In genomic region chr13:93593040-93593699, GRCm38 (mm10) we compare ENCODE assay signal across 26 mouse cellular contexts. TPM values are rescaled to one million over a fixed set of nuclear protein-coding genes. Genes with fewer than 3 reads are reported as not detected.
DNase-seq lines count a peak whose midpoint lies in the region; ATAC-seq and TF ChIP-seq lines count a peak whose summit lies in the region.
"Had no signal": no experiment of that assay in that cellular context is flagged by ENCODE, and none has a peak within 500 bp of the region (broad histone marks: within the 10 kb centered on the region; RNA-seq: fewer than 3 reads in every experiment).

No protein-coding gene starts in this region.

- 53% methylated on average over 2 of the region's 2 CpGs for WGBS in intestine, postnatal 0 days
- WGBS in intestine, embryonic 16.5 days, result 72% methylated on average over 2 of the region's 2 CpGs

- no peak overlapping the region for H3K27ac ChIP-seq in intestine, postnatal 0 days (ENCODE audit: low read depth, low read length)
- no peak overlapping the region for H3K27ac ChIP-seq in intestine, embryonic 16.5 days (ENCODE audit: low read length)
- H3K27ac ChIP-seq: embryonic facial prominence, embryonic 10.5 days; gastrocnemius, adult 2 months; heart, embryonic 15.5 days; hindbrain, embryonic 14.5 days; left cerebral cortex, adult 2 months; limb, embryonic 12.5 days; liver, embryonic 15.5 days; midbrain, embryonic 13.5 days had no signal

- no peaks in the 10 kb centered on the region for H3K36me3 ChIP-seq in intestine, postnatal 0 days (ENCODE audit: control insufficient read depth, insufficient read depth)
- H3K36me3 ChIP-seq in intestine, embryonic 16.5 days (ENCODE audit: control insufficient read depth, insufficient read depth, low read length), result no peaks in the 10 kb centered on the region
- H3K36me3 ChIP-seq: embryonic facial prominence, embryonic 10.5 days; heart, embryonic 15.5 days; limb, embryonic 12.5 days; liver, embryonic 15.5 days; midbrain, embryonic 13.5 days had no signal

- no peak overlapping the region for H3K4me3 ChIP-seq in intestine, postnatal 0 days (ENCODE audit: low read depth, low read length)
- H3K4me3 ChIP-seq in intestine, embryonic 16.5 days (ENCODE audit: low read length), result no peak overlapping the region
- H3K4me3 ChIP-seq: embryonic facial prominence, embryonic 10.5 days; erythroblast, embryonic 14.5 days; gastrocnemius, adult 2 months; heart, embryonic 15.5 days; left cerebral cortex, adult 2 months; limb, embryonic 12.5 days; liver, embryonic 15.5 days; midbrain, embryonic 13.5 days had no signal

- H3K4me1 ChIP-seq in intestine, postnatal 0 days (replicated peaks; ENCODE audit: control insufficient read depth, insufficient read depth, low read length), result no peaks in the 10 kb centered on the region
- no peaks in the 10 kb centered on the region for H3K4me1 ChIP-seq in intestine, embryonic 16.5 days (ENCODE audit: control insufficient read depth, insufficient read depth, low read length)
- H3K4me1 ChIP-seq: embryonic facial prominence, embryonic 10.5 days; heart, embryonic 15.5 days; limb, embryonic 12.5 days; liver, embryonic 15.5 days; midbrain, embryonic 13.5 days had no signal

- H3K27me3 ChIP-seq in intestine, postnatal 0 days (replicated peaks; ENCODE audit: control insufficient read depth, insufficient read depth, low read length), result no peaks in the 10 kb centered on the region
- H3K27me3 ChIP-seq in intestine, embryonic 16.5 days (replicated peaks; ENCODE audit: control insufficient read depth, insufficient read depth, low read length), result no peaks in the 10 kb centered on the region
- H3K27me3 ChIP-seq: heart, embryonic 15.5 days; limb, embryonic 12.5 days; liver, embryonic 15.5 days; midbrain, embryonic 13.5 days had no signal

- H3K9ac ChIP-seq in intestine, postnatal 0 days (ENCODE audit: low read depth, low read length), result no peak overlapping the region
- no peak overlapping the region for H3K9ac ChIP-seq in intestine, embryonic 16.5 days (ENCODE audit: low read depth, low read length)
- H3K9ac ChIP-seq: heart, embryonic 15.5 days; hindbrain, embryonic 14.5 days; limb, embryonic 12.5 days; liver, embryonic 15.5 days; midbrain, embryonic 13.5 days had no signal

- peak; percentile 33 to 57 for DNase-seq in thymus, postnatal 36 days
- no peak for DNase-seq in adrenal gland, adult 18-20 months (ENCODE audit: low spot score in 2 of 2)
- DNase-seq in layer of hippocampus, postnatal 36 days, result no peak
- DNase-seq in kidney, postnatal 10 days, result no peak
- DNase-seq: adrenal gland, adult 8-10 months; cerebellum, postnatal 14 days; gastrocnemius, adult 2 months; heart, adult 18-20 months; kidney, adult 2 months; kidney, postnatal 36 days; lung, postnatal 10 days; right cerebral cortex, postnatal 14 days had no signal

- no peak overlapping the region for H3K4me2 ChIP-seq in intestine, postnatal 0 days (replicated peaks; ENCODE audit: low read depth)
- H3K4me2 ChIP-seq in intestine, embryonic 16.5 days (ENCODE audit: low read depth, low read length), result no peak overlapping the region
- H3K4me2 ChIP-seq: heart, embryonic 15.5 days; hindbrain, embryonic 14.5 days; limb, embryonic 12.5 days; liver, embryonic 15.5 days; midbrain, embryonic 13.5 days had no signal

- TF ChIP-seq CTCF in intestine, postnatal 0 days (IDR thresholded peaks at IDR 0.05; ENCODE audit: low read depth), result no peak

- peak; percentile 69 for ATAC-seq in intestine, postnatal 0 days
- no peak for ATAC-seq in intestine, embryonic 16.5 days
- ATAC-seq in common myeloid progenitor, adult 5-6 weeks (replicated peaks; ENCODE audit: low read depth, poor library complexity, severe bottlenecking), result peak; percentile 88
- ATAC-seq in neutrophil, adult 5-6 weeks (ENCODE audit: extremely low read depth, insufficient number of reproducible peaks, low FRiP score, poor library complexity, severe bottlenecking), result peak; percentile 61; the same call in 1 of the 2 replicates
- ATAC-seq: forebrain, embryonic 16.5 days; midbrain, embryonic 13.5 days had no signal

- no peaks in the 10 kb centered on the region for H3K9me3 ChIP-seq in intestine, postnatal 0 days (ENCODE audit: control insufficient read depth)
- no peaks in the 10 kb centered on the region for H3K9me3 ChIP-seq in intestine, embryonic 16.5 days (ENCODE audit: control insufficient read depth, low read length)
- H3K9me3 ChIP-seq: embryonic facial prominence, embryonic 10.5 days; heart, embryonic 15.5 days; limb, embryonic 12.5 days; liver, embryonic 15.5 days; midbrain, embryonic 13.5 days had no signal

RNA-seq across cellular contexts. Expression of gene Bhmt, which starts 44.6 kb away (rescaled TPM):
- 0.05 and 0.09 TPM in 2 replicates for polyA plus RNA-seq in intestine, postnatal 0 days (2015; fragmentation: Nextera tagmentation; extraction: Ambion mirVana)
- 0.59 and 1.8 TPM in 2 replicates for polyA plus RNA-seq in intestine, embryonic 16.5 days (2015; fragmentation: Nextera tagmentation; extraction: Ambion mirVana)
- not detected in 2 replicates for total RNA-seq in common myeloid progenitor, adult 5-6 weeks (2017)
- total RNA-seq in neutrophil, adult 5-6 weeks (2017), result not detected in 2 replicates
- 10 to 100 TPM in 1 of 2 experiments, under 1 TPM in 1; 0.32 to 10.5 TPM for total RNA-seq in adrenal gland, adult 18-20 months (2021)
- not detected for total RNA-seq in layer of hippocampus, postnatal 36 days (2021)
- total RNA-seq: gastrocnemius, adult 2 months; heart, adult 18-20 months; left cerebral cortex, adult 2 months had no signal
- polyA plus RNA-seq: embryonic facial prominence, embryonic 10.5 days; forebrain, embryonic 16.5 days; limb, embryonic 12.5 days; neural tube, embryonic 11.5 days had no signal

Comparison
In these comparisons a context has a peak if more than half of its experiments do, and no peak if none do; other contexts are left out.
1. DNase-seq: peak in thymus, postnatal 36 days (2 of 2); none in adrenal gland, adult 18-20 months (0 of 2), layer of hippocampus, postnatal 36 days (0 of 2) and kidney, postnatal 10 days (single experiment).